23 mouse cellular contexts compared by ENCODE assay signal in genomic region chr5:39000643-39001042, GRCm38 (mm10).
A peak's percentile ranks its signal among the peaks of the same experiment; 100 is the strongest.
DNase-seq lines count a peak whose midpoint lies in the region; ATAC-seq lines count a peak whose summit lies in the region.
"Had no signal": no experiment of that assay in that cellular context is flagged by ENCODE, and none has a peak within 500 bp of the region (broad histone marks: within the 10 kb centered on the region; RNA-seq: fewer than 3 reads in every experiment).

No protein-coding gene starts in this region.

- no peak overlapping the region for H3K9ac ChIP-seq in forebrain, embryonic 13.5 days
- no peak overlapping the region for H3K9ac ChIP-seq in forebrain, embryonic 14.5 days (ENCODE audit: low read length)
- H3K9ac ChIP-seq: embryonic facial prominence, embryonic 13.5 days; embryonic facial prominence, embryonic 15.5 days; forebrain, embryonic 12.5 days had no signal

- no peaks in the 10 kb centered on the region for H3K36me3 ChIP-seq in forebrain, embryonic 13.5 days (ENCODE audit: poor library complexity, severe bottlenecking)
- H3K36me3 ChIP-seq in forebrain, embryonic 14.5 days (ENCODE audit: control insufficient read depth, insufficient read depth, low read length) = no peaks in the 10 kb centered on the region
- H3K36me3 ChIP-seq: embryonic facial prominence, embryonic 13.5 days; embryonic facial prominence, embryonic 15.5 days; forebrain, embryonic 10.5 days; forebrain, embryonic 12.5 days; G1E had no signal

- no peaks in the 10 kb centered on the region for H3K9me3 ChIP-seq in forebrain, embryonic 13.5 days (replicated peaks)
- H3K9me3 ChIP-seq in forebrain, embryonic 14.5 days (replicated peaks; ENCODE audit: control insufficient read depth, low read length) = no peaks in the 10 kb centered on the region
- H3K9me3 ChIP-seq: embryonic facial prominence, embryonic 13.5 days; embryonic facial prominence, embryonic 15.5 days; forebrain, embryonic 10.5 days; forebrain, embryonic 12.5 days had no signal

- WGBS in forebrain, embryonic 13.5 days = 86% methylated on average over 4 of the region's 4 CpGs
- WGBS in forebrain, embryonic 14.5 days = 85% methylated on average over 4 of the region's 4 CpGs

- H3K4me2 ChIP-seq in forebrain, embryonic 13.5 days = no peak overlapping the region
- no peak overlapping the region for H3K4me2 ChIP-seq in forebrain, embryonic 14.5 days (ENCODE audit: low read length)
- H3K4me2 ChIP-seq: embryonic facial prominence, embryonic 13.5 days; embryonic facial prominence, embryonic 15.5 days; forebrain, embryonic 12.5 days had no signal

- no peaks in the 10 kb centered on the region for H3K4me1 ChIP-seq in forebrain, embryonic 13.5 days
- no peaks in the 10 kb centered on the region for H3K4me1 ChIP-seq in forebrain, embryonic 14.5 days (ENCODE audit: control insufficient read depth, insufficient read depth, low read length)
- H3K4me1 ChIP-seq: embryonic facial prominence, embryonic 13.5 days; embryonic facial prominence, embryonic 15.5 days; forebrain, embryonic 10.5 days; forebrain, embryonic 12.5 days had no signal

- peak; percentile 19 for DNase-seq in cerebellum, adult 9-10 months
- DNase-seq in cerebellum, postnatal 4 days (ENCODE audit: low spot score in 2 of 2) = no peak
- DNase-seq in cerebellum, postnatal 14 days = peak; percentile 9 to 18
- DNase-seq in cerebellum, adult 8-10 months = no peak
- no peak for DNase-seq in forebrain, embryonic 14.5 days (ENCODE audit: low spot score)
- DNase-seq in frontal cortex, adult 2 months (ENCODE audit: extremely low spot score in 1 of 2, low spot score in 1 of 2) = no peak
- DNase-seq: B cell, adult 2 months; cerebellum, adult 18-20 months; embryo, embryonic 11 days; gastrocnemius, adult 2 months; gastrocnemius, postnatal 10 days had no signal

- no peaks in the 10 kb centered on the region for H3K27me3 ChIP-seq in forebrain, embryonic 13.5 days
- no peaks in the 10 kb centered on the region for H3K27me3 ChIP-seq in forebrain, embryonic 14.5 days (replicated peaks; ENCODE audit: control insufficient read depth, insufficient read depth, low read length)
- H3K27me3 ChIP-seq: CH12.LX; embryonic facial prominence, embryonic 13.5 days; embryonic facial prominence, embryonic 15.5 days; forebrain, embryonic 12.5 days; Patski had no signal

- H3K27ac ChIP-seq in forebrain, embryonic 13.5 days = no peak overlapping the region
- H3K27ac ChIP-seq in forebrain, embryonic 14.5 days (ENCODE audit: low read depth, low read length) = no peak overlapping the region
- H3K27ac ChIP-seq: embryonic facial prominence, embryonic 13.5 days; embryonic facial prominence, embryonic 15.5 days; forebrain, embryonic 10.5 days; forebrain, embryonic 12.5 days; gastrocnemius, adult 2 months had no signal

- ATAC-seq in forebrain, embryonic 13.5 days = 0 out of 2 replicates have a peak, but pooled peaks have one; percentile 33
- no peak for ATAC-seq in forebrain, embryonic 14.5 days
- peak; percentile 65 for ATAC-seq in frontal cortex, adult (ENCODE audit: low TSS enrichment)
- ATAC-seq: activated CD4-positive, CD25-positive, alpha-beta regulatory T cell, adult 4 months; CD4-positive, CD25-positive, alpha-beta regulatory T cell, adult 4 months; Patski had no signal

- H3K4me3 ChIP-seq in forebrain, embryonic 13.5 days = no peak overlapping the region
- H3K4me3 ChIP-seq in forebrain, embryonic 14.5 days (ENCODE audit: low read depth, low read length) = no peak overlapping the region
- H3K4me3 ChIP-seq: embryonic facial prominence, embryonic 13.5 days; embryonic facial prominence, embryonic 15.5 days; erythroblast, embryonic 14.5 days; forebrain, embryonic 10.5 days; forebrain, embryonic 12.5 days; gastrocnemius, adult 2 months had no signal

Comparison
In these comparisons a context has a peak if more than half of its experiments do, and no peak if none do; other contexts are left out.
1. DNase-seq: peak in cerebellum, adult 9-10 months (single experiment) and cerebellum, postnatal 14 days (2 of 2); none in cerebellum, postnatal 4 days (0 of 2), cerebellum, adult 8-10 months (single experiment), forebrain, embryonic 14.5 days (single experiment) and frontal cortex, adult 2 months (0 of 2).